Mouse (Mus musculus) hindbrain, postnatal 0 days (tissue): Measurements from ENCODE around the gene Ddo. TPM values are rescaled to one million over a fixed set of nuclear protein-coding genes. Genes with fewer than 3 reads are reported as not detected.
A peak's percentile ranks its signal among the peaks of the same experiment; 100 is the strongest.

Experiments used
- ATAC-seq: fragments of 200-750 bp; cut with Nextera tagmentation; 2 replicates; pipeline ENCODE4 v1.8.0; 2017; ENCODE audit warnings: mild to moderate bottlenecking, moderate TSS enrichment, moderate library complexity
- DNase-seq: peaks from one replicate; pipeline ENCODE4 v3.0.0-alpha.2; 2015; ENCODE audit warnings: low spot score
- H3K27ac ChIP-seq: fragments of 300-500 bp; sonication (generic); 2 replicates; pipeline ENCODE4 v1.5.1; 2014; ENCODE audit warnings: mild to moderate bottlenecking
- H3K27me3 ChIP-seq: fragments of 300-500 bp; sonication (generic); 2 replicates; pipeline ENCODE4 v1.6.1; 2014; ENCODE audit warnings: low read length, mixed read lengths; ENCODE audit not compliant: insufficient read depth
- H3K36me3 ChIP-seq: fragments of 300-500 bp; sonication (generic); 2 replicates; pipeline ENCODE4 v1.6.1; 2014; ENCODE audit warnings: low read length, mixed read lengths; ENCODE audit not compliant: insufficient read depth
- H3K4me1 ChIP-seq: fragments of 300-500 bp; sonication (generic); 2 replicates; pipeline ENCODE4 v1.6.1; 2014; ENCODE audit warnings: antibody characterized with exemption, low read length, mixed read lengths; ENCODE audit not compliant: insufficient read depth
- H3K4me2 ChIP-seq: fragments of 300-500 bp; sonication (generic); 2 replicates; pipeline ENCODE4 v1.6.1; 2014; ENCODE audit warnings: low read depth, mild to moderate bottlenecking, low read length, moderate library complexity, mixed read lengths
- H3K4me3 ChIP-seq: fragments of 300-500 bp; sonication (generic); 2 replicates; pipeline ENCODE4 v1.5.1; 2014; ENCODE audit warnings: low read length
- H3K9ac ChIP-seq: fragments of 300-500 bp; sonication (generic); replicated peaks from 2 replicates; pipeline ENCODE4 v1.6.1; 2014; ENCODE audit warnings: mild to moderate bottlenecking, low read length, moderate library complexity, mixed read lengths
- H3K9me3 ChIP-seq: fragments of 300-500 bp; sonication (generic); 2 replicates; pipeline ENCODE4 v1.6.1; 2016; ENCODE audit warnings: low read length, mixed read lengths
- CTCF ChIP-seq: IDR thresholded peaks from 2 replicates; pipeline ENCODE4 v1.5.1; 2016; ENCODE audit warnings: antibody characterized with exemption, control low read depth, low read depth
- WGBS: fragments of 180-500 bp; shearing (Covaris S2); extraction: QIAGEN DNeasy Blood & Tissue Kit; methylation state at CpG from one replicate; pipeline ENCODE4 v1.1.7; 2014; 5-methylcytosine and 5-hydroxymethylcytosine counted together
- polyA plus RNA-seq: library from polyadenylated mRNA; unstranded; fragments of >200 nt; fragmentation: Nextera tagmentation; extraction: Ambion mirVana; gene quantifications from 2 replicates; pipeline ENCODE4 v1.2.1, GENCODE M21; 2015
- total RNA-seq: library from RNA; depleted of rRNA; stranded (reverse); fragments of >200 nt; gene quantifications from 2 replicates; pipeline ENCODE4 v1.2.3, GENCODE M21; 2014; rRNA removed

Ddo gene
- 3.8 and 6.0 TPM in 2 replicates for total RNA-seq
- 4.2 and 4.8 TPM in 2 replicates for polyA plus RNA-seq

DNA sequence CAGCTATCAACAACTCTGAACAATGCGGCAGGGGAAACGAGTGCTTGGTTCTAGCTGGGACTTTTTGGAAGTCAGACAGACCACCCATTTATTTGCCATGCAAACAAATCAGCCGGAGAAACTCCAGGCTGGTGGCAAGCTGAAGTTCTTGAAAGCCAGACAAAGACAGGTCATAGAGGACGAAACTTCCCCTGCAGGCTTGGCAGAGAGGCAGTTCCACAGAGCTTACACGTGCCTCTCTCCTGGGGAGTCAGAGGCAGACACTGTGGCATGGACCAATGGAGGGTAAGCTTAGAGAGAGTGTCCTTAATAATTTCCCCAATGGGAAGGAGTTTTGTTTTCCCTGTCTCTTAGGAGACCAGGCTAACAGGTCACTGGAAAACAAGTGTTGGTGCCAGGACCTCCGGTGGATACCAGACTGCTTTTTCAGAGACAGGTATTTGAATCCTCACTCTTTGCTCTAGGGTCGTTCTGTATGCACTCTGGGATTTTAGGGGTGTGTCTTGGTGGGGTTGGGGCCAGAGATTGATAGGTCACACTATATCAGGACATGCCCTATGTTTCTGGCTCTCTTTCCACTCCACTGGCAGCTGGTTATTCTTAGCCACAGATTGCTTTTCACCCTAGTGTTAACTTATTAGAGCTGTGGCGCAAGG is at the start of gene Ddo:
Gene Ddo, plus strand, starts transcription at position 356 of the 656 bp plus-strand sequence.
- peak within 1 kb of the TSS; percentile 13; the same call in 1 of the 2 replicates for H3K4me3 ChIP-seq
- ATAC-seq (peak; percentile 92), DNase-seq (peak; percentile 64)
- peaks cover 6% of the 10 kb centered on the region; the same call in 1 of the 2 replicates for H3K4me1 ChIP-seq
- no peaks in the 10 kb centered on the region for H3K27me3 ChIP-seq
- no peak for TF ChIP-seq CTCF
- 48% methylated on average over 8 of the region's 8 CpGs for WGBS
- no peak within 1 kb of the TSS for H3K9ac ChIP-seq
- H3K4me2 ChIP-seq, result peak within 1 kb of the TSS; percentile 38
- no peaks in the 10 kb centered on the region for H3K36me3 ChIP-seq
- H3K27ac ChIP-seq, result peak within 1 kb of the TSS; percentile 11; the same call in 1 of the 2 replicates
- no peaks in the 10 kb centered on the region for H3K9me3 ChIP-seq

- no peaks in the 10 kb centered on the region for H3K36me3 ChIP-seq
- peak; percentile 66 for TF ChIP-seq CTCF
- H3K4me1 ChIP-seq, result no peaks in the 10 kb centered on the region
- no peaks in the 10 kb centered on the region; the same call in 1 of the 2 replicates for H3K9me3 ChIP-seq
- H3K27me3 ChIP-seq, result no peaks in the 10 kb centered on the region
- DNase-seq (peak; percentile 47), ATAC-seq (no peak)
- H3K4me2 ChIP-seq, result no peak overlapping the region
- H3K27ac ChIP-seq, result no peak overlapping the region
- H3K9ac ChIP-seq, result no peak overlapping the region
- 82% methylated on average over 8 of the region's 8 CpGs for WGBS
- no peak overlapping the region for H3K4me3 ChIP-seq
Observed at GRCm38 (mm10) chr10:40583584-40584255, 46.1 kb upstream of the Ddo start.

- Histone ChIP-seq H3K9me3 (no peaks in the 10 kb centered on the region), H3K9ac (no peak overlapping the region), H3K27me3 (no peaks in the 10 kb centered on the region), H3K4me3 (no peak overlapping the region), H3K27ac (no peak overlapping the region), H3K4me1 (no peaks in the 10 kb centered on the region), H3K4me2 (no peak overlapping the region), H3K36me3 (no peaks in the 10 kb centered on the region)
- TF ChIP-seq CTCF, result no peak
- DNase-seq, result peak; percentile 12
- ATAC-seq, result no peak
- 45% methylated on average over 7 of the region's 7 CpGs for WGBS
Observed at GRCm38 (mm10) chr10:40592186-40592585, 37.6 kb upstream of the Ddo start.

DNA sequence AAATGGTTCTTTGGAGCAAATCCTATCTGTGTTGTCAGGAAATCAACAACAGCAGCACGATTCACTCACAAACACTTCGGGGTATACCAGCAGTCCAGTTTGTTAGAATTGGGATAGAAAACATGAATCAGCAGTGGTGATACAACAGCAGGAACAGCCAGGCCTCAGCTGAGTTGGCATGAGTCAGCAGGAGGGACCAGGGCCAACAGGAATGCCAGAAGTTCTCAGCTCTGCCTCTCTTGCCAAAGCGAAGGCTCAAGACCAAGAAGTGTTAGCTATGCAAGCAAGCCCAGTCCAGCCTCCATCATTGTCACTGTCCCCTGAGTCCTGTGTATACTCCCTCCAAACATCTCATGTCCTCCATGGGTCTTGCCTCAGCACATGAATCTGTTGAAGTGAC is 32.6 kb upstream of the Ddo start:
- WGBS, result 91% methylated on average over 3 of the region's 3 CpGs
- ATAC-seq (no peak), DNase-seq (no peak)
- Histone ChIP-seq H3K27me3 (no peaks in the 10 kb centered on the region), H3K36me3 (no peaks in the 10 kb centered on the region), H3K9ac (no peak overlapping the region), H3K9me3 (no peaks in the 10 kb centered on the region), H3K27ac (no peak overlapping the region), H3K4me2 (no peak overlapping the region), H3K4me1 (no peaks in the 10 kb centered on the region), H3K4me3 (no peak overlapping the region)
- TF ChIP-seq CTCF, result no peak

DNA sequence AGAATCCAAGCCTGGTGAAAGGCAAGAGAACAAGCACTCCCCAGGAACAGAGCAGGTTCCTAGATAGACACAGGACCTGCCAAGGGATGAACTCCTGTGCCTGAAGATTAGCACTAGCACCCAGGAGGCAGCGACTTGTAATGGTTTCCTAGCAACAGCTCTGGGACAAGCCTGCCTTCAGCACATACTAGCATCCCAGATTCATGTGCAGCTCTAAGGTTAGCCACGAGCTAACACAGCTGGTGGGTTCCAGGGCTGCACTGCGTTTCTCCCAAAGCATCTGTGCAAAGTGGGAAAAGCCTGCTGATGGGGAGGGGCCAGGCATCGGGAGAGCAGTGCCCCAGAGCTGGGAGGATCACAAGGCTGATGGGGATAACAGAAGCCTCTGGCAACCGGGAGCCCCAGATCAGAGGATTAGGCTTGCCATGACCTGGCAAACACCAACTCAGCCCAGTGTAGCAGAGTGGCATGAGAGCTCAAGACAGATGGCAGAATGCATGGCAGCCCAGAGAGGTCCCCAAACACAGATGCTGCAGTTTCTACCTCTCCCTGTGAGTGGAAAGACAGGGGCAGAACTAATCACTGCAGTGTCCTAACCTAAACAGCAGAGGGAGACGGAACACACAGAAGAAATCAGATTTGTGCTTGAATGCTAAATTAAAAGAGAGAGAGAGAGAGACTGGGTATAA is 25.0 kb upstream of the Ddo start:
- no peak overlapping the region for H3K9ac ChIP-seq
- no peaks in the 10 kb centered on the region for H3K36me3 ChIP-seq
- peak; percentile 60 for DNase-seq
- H3K4me2 ChIP-seq, result no peak overlapping the region
- no peak overlapping the region for H3K27ac ChIP-seq
- 43% methylated on average over 6 of the region's 6 CpGs for WGBS
- ATAC-seq, result peak; percentile 77
- peak; percentile 68 for TF ChIP-seq CTCF
- no peaks in the 10 kb centered on the region for H3K4me1 ChIP-seq
- no peak overlapping the region for H3K4me3 ChIP-seq
- peaks cover 6% of the 10 kb centered on the region; the same call in 1 of the 2 replicates for H3K9me3 ChIP-seq
- no peaks in the 10 kb centered on the region for H3K27me3 ChIP-seq

- H3K27ac ChIP-seq, result no peak overlapping the region
- no peak for DNase-seq
- H3K9me3 ChIP-seq, result no peaks in the 10 kb centered on the region
- TF ChIP-seq CTCF, result peak; percentile 39
- no peak overlapping the region for H3K4me3 ChIP-seq
- no peak for ATAC-seq
- H3K4me2 ChIP-seq, result no peak overlapping the region
- no peaks in the 10 kb centered on the region for H3K4me1 ChIP-seq
- no peaks in the 10 kb centered on the region for H3K27me3 ChIP-seq
- no peak overlapping the region for H3K9ac ChIP-seq
- no peaks in the 10 kb centered on the region for H3K36me3 ChIP-seq
Observed at GRCm38 (mm10) chr10:40617973-40618372, 11.8 kb upstream of the Ddo start.
